Mouse (Mus musculus): ENCODE results near the gene Hlx. TPM values are rescaled to one million over a fixed set of nuclear protein-coding genes. Genes with fewer than 3 reads are reported as not detected.

Gene Hlx
- total and polyA plus RNA-seq, 2 experiments from 2014 or later, result 1.8 to 2.3 TPM

DNA sequence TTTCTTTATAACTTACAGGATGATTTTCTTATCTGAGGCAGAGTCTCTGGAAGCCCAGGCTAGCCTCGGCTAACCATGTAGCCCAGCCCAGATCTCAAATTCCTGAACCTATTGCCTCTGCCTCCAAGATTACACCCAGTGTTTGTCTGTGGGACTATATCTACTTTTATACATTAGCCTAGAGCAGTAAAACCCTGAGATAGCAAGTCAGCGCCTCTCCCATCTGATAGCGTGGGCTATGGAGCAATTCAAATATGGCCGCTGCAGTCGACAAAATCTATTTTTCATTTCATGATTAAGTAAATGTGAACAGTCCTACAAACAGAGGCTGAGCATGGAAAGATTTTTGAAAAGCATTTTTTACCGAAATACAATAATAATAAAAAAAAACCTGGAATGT, 16.7 kb downstream of the Hlx start:
- Histone ChIP-seq H3K36me3 (ENCODE audit: insufficient read depth, low read length) (no peaks in the 10 kb centered on the region), H3K4me1 (ENCODE audit: insufficient read depth, low read length) (no peaks in the 10 kb centered on the region), H3K27ac (no peak overlapping the region), H3K4me2 (ENCODE audit: low read depth, low read length) (no peak overlapping the region), H3K27me3 (ENCODE audit: insufficient read depth, low read length) (peaks cover 68% of the 10 kb centered on the region), H3K9ac (replicated peaks; ENCODE audit: low read length) (no peak overlapping the region), H3K4me3 (ENCODE audit: low read length) (no peak overlapping the region), H3K9me3 (ENCODE audit: low read length) (no peaks in the 10 kb centered on the region)
- ATAC-seq (no peak), DNase-seq (ENCODE audit: low spot score) (no peak)
- TF ChIP-seq CTCF (IDR thresholded peaks at IDR 0.05; ENCODE audit: low read depth), result no peak
- 26% methylated on average over 6 of the region's 6 CpGs for WGBS

GRCm38 (mm10) chr1:184714515-184714914, 17.9 kb downstream of the Hlx start:
- WGBS, result 27% methylated on average over 3 of the region's 3 CpGs
- Histone ChIP-seq H3K4me2 (ENCODE audit: low read depth, low read length) (no peak overlapping the region), H3K4me3 (ENCODE audit: low read length) (no peak overlapping the region), H3K9ac (replicated peaks; ENCODE audit: low read length) (no peak overlapping the region), H3K27ac (no peak overlapping the region), H3K9me3 (ENCODE audit: low read length) (no peaks in the 10 kb centered on the region), H3K27me3 (ENCODE audit: insufficient read depth, low read length) (peaks cover 56% of the 10 kb centered on the region), H3K36me3 (ENCODE audit: insufficient read depth, low read length) (no peaks in the 10 kb centered on the region), H3K4me1 (ENCODE audit: insufficient read depth, low read length) (no peaks in the 10 kb centered on the region)
- ATAC-seq, result no peak
- DNase-seq (ENCODE audit: low spot score), result no peak
- no peak for TF ChIP-seq CTCF (IDR thresholded peaks at IDR 0.05; ENCODE audit: low read depth)

DNA sequence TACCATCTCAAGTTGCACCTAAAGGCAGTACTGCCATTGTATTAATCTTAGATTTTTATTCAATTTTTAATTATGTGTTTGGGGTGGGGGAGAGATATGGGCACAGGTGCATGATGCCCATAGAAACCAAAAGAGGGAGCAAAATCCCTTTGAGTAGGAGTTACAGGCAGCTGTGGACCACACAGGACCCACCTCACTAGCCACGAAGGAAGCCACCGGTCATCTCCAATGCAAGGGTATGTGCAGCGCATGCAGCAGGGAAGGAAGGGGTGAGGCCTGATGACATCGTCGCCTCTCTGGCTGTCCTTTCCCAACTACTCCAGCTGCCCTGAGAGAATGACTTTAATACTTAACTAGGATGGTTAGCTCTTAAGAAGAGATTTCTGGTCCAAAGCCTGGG, 18.7 kb downstream of the Hlx start:
- Histone ChIP-seq H3K27me3 (ENCODE audit: insufficient read depth, low read length) (peaks cover 52% of the 10 kb centered on the region), H3K4me2 (ENCODE audit: low read depth, low read length) (no peak overlapping the region), H3K4me3 (ENCODE audit: low read length) (no peak overlapping the region), H3K9ac (replicated peaks; ENCODE audit: low read length) (no peak overlapping the region), H3K27ac (no peak overlapping the region), H3K9me3 (ENCODE audit: low read length) (no peaks in the 10 kb centered on the region), H3K36me3 (ENCODE audit: insufficient read depth, low read length) (no peaks in the 10 kb centered on the region), H3K4me1 (ENCODE audit: insufficient read depth, low read length) (no peaks in the 10 kb centered on the region)
- TF ChIP-seq CTCF (IDR thresholded peaks at IDR 0.05; ENCODE audit: low read depth), result no peak
- ATAC-seq, result no peak
- 65% methylated on average over 5 of the region's 5 CpGs for WGBS
- DNase-seq (ENCODE audit: low spot score), result no peak

DNA sequence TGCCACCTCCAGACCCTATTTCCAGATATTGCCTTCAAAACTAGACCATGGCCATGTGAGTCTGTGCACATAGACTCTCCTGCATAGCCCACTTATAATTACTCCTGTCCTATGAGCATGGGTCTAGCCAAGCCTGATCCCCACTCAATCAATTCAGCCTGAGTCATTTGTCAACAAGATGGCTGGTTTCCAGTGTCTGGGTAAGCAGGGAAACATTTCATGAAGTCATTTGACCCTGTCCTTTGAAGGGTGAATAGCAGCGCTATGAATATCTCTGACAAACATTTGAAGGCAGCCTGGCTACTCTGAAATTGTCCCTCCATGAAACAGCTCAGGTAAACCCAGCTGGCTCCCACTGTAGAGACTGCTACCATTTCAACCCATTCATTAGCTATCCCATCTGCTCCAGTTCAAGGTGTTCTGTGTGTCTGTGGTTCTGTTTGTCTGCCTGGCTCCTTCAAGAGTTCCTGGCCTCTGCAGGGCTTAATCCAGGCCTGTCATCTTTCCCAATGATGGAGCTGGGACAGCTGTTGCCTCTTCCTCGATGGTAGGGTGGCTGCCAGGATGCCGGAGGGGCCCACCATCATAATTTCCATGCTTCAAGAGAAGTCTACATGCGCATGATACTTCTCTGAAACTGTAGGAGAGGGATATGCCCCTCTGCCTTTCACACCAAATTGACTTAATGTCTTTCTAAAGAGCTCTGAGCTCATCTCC, 24.7 kb downstream of the Hlx start:
- WGBS, result 74% methylated on average over 4 of the region's 4 CpGs

GRCm38 (mm10) chr1:184704901-184705300, 27.5 kb downstream of the Hlx start:
- 46% methylated on average over 3 of the region's 3 CpGs for WGBS
- Histone ChIP-seq H3K4me3 (ENCODE audit: low read length) (no peak overlapping the region), H3K36me3 (ENCODE audit: insufficient read depth, low read length) (no peaks in the 10 kb centered on the region), H3K9ac (replicated peaks; ENCODE audit: low read length) (no peak overlapping the region), H3K4me2 (ENCODE audit: low read depth, low read length) (no peak overlapping the region), H3K4me1 (ENCODE audit: insufficient read depth, low read length) (no peaks in the 10 kb centered on the region), H3K27me3 (ENCODE audit: insufficient read depth, low read length) (no peaks in the 10 kb centered on the region), H3K9me3 (ENCODE audit: low read length) (no peaks in the 10 kb centered on the region), H3K27ac (no peak overlapping the region)
- no peak for TF ChIP-seq CTCF (IDR thresholded peaks at IDR 0.05; ENCODE audit: low read depth)
- ATAC-seq, result no peak
- DNase-seq (ENCODE audit: low spot score), result no peak

More for the DNA sequence above, 24.7 kb downstream of the Hlx start:
- Histone ChIP-seq H3K9ac (replicated peaks; ENCODE audit: low read length) (no peak overlapping the region), H3K9me3 (ENCODE audit: low read length) (no peaks in the 10 kb centered on the region), H3K27me3 (ENCODE audit: insufficient read depth, low read length) (no peaks in the 10 kb centered on the region), H3K4me2 (ENCODE audit: low read depth, low read length) (no peak overlapping the region), H3K4me1 (ENCODE audit: insufficient read depth, low read length) (no peaks in the 10 kb centered on the region), H3K36me3 (ENCODE audit: insufficient read depth, low read length) (no peaks in the 10 kb centered on the region), H3K4me3 (ENCODE audit: low read length) (no peak overlapping the region), H3K27ac (no peak overlapping the region)
- no peak for TF ChIP-seq CTCF (IDR thresholded peaks at IDR 0.05; ENCODE audit: low read depth)
- DNase-seq (ENCODE audit: low spot score) (no peak), ATAC-seq (no peak)

- no peak for ATAC-seq
These were observed 33.1 kb downstream of the Hlx start for GRCm38 (mm10) chr1:184699295-184699694.

DNA sequence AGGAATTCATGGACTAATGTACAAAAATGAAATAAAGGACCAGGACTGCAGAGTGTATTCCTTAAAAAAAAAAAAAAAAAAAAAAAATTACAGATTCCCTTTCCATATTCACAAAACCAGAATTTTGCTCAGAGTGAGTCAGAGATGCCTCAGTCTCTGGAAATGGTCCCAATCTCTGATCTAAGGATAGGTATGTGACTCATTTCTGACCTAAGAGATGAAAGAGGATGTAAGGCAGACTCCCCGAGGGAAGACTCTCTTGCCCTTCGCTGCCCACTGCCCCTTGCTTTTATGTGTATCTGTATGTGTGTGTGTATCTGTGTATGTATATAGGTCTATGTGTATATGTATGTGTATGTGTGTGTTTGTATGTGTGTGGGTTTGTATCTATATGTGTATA, 37.0 kb downstream of the Hlx start:
- no peak for DNase-seq (ENCODE audit: low spot score)
- Histone ChIP-seq H3K4me2 (ENCODE audit: low read depth, low read length) (no peak overlapping the region), H3K27me3 (ENCODE audit: insufficient read depth, low read length) (no peaks in the 10 kb centered on the region), H3K4me1 (ENCODE audit: insufficient read depth, low read length) (no peaks in the 10 kb centered on the region), H3K9ac (replicated peaks; ENCODE audit: low read length) (no peak overlapping the region), H3K36me3 (ENCODE audit: insufficient read depth, low read length) (no peaks in the 10 kb centered on the region), H3K4me3 (ENCODE audit: low read length) (no peak overlapping the region), H3K9me3 (ENCODE audit: low read length) (no peaks in the 10 kb centered on the region), H3K27ac (no peak overlapping the region)
- 83% methylated on average over 2 of the region's 2 CpGs for WGBS
- no peak for TF ChIP-seq CTCF (IDR thresholded peaks at IDR 0.05; ENCODE audit: low read depth)
- no peak for ATAC-seq

More at GRCm38 (mm10) chr1:184699295-184699694, 33.1 kb downstream of the Hlx start:
- Histone ChIP-seq H3K9me3 (ENCODE audit: low read length) (no peaks in the 10 kb centered on the region), H3K9ac (replicated peaks; ENCODE audit: low read length) (no peak overlapping the region), H3K4me1 (ENCODE audit: insufficient read depth, low read length) (no peaks in the 10 kb centered on the region), H3K4me3 (ENCODE audit: low read length) (no peak overlapping the region), H3K36me3 (ENCODE audit: insufficient read depth, low read length) (no peaks in the 10 kb centered on the region), H3K27me3 (ENCODE audit: insufficient read depth, low read length) (no peaks in the 10 kb centered on the region), H3K4me2 (ENCODE audit: low read depth, low read length) (no peak overlapping the region), H3K27ac (no peak overlapping the region)
- 96% methylated on average over 1 of the region's 1 CpGs for WGBS
- DNase-seq (ENCODE audit: low spot score), result no peak
- no peak for TF ChIP-seq CTCF (IDR thresholded peaks at IDR 0.05; ENCODE audit: low read depth)

Measured in hindbrain, postnatal 0 days (tissue).